Mouse (Mus musculus): ENCODE data around the gene A230072I06Rik.

DNA sequence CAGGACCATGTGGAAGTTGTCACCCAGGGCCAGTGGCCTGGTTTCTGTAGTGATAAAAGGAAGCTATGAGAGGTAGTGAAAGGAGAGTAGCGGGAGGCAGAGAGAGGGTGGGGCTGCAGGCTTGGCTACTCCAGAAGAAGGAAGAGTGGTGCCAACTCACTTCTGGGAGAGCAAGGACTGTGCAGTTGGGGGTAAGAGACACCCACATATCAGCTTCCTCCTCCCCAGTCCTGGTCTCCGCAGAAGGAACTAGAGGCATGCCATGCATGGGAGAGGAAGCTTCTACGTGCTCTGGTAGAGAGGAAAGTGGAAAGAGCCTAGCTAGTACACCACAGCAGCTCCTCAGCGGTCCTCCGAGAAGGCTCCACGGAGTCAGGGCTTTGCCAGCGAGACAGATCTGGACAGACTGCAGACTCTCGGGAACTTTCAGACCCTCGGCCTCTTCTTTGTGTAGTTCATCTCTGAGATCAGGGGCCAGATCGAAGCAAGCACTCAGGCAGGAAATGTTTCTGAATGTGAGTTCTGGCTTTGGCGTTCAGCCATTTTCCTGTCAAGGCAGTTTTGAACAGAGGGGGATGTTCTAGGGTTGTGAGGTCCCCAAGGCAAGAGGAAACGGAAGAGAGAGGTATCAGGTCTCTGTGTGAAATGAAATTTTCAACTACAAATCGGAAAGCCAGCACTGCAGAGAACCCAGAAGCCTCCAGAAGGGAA is 1.0 kb downstream of the A230072I06Rik start:
- TF ChIP-seq CTCF (IDR thresholded peaks at IDR 0.05; ENCODE audit: control insufficient read depth, insufficient read depth, insufficient replicate concordance, low read depth, low read length) (no peak), POLR2A (IDR thresholded peaks at IDR 0.05; ENCODE audit: control insufficient read depth, low read depth, low read length) (no peak)
